ENCODE assay signal across 8 mouse cellular contexts in genomic region chr5:134965473-134965851, GRCm38 (mm10). TPM values are rescaled to one million over a fixed set of nuclear protein-coding genes. Genes with fewer than 3 reads are reported as not detected.
DNase-seq lines count a peak whose midpoint lies in the region; ATAC-seq and TF ChIP-seq lines count a peak whose summit lies in the region.

No protein-coding gene starts in this region.

- peak; percentile 92 for TF ChIP-seq CTCF in liver, embryonic 14.5 days (IDR thresholded peaks at IDR 0.05; ENCODE audit: low read depth)

- H3K9ac ChIP-seq in liver, embryonic 14.5 days (replicated peaks): peak overlapping the region; percentile 48
- no peak overlapping the region for H3K9ac ChIP-seq in neural tube, embryonic 11.5 days (ENCODE audit: low read length)

- no peaks in the 10 kb centered on the region for H3K36me3 ChIP-seq in liver, embryonic 14.5 days (replicated peaks; ENCODE audit: control insufficient read depth, insufficient read depth, low read depth)
- no peaks in the 10 kb centered on the region for H3K36me3 ChIP-seq in neural tube, embryonic 11.5 days (ENCODE audit: control insufficient read depth, insufficient read depth, low read length)

- peak overlapping the region; percentile 29 to 51; a peak in 3 of 4 replicates for H3K4me3 ChIP-seq in liver, embryonic 14.5 days (ENCODE audit: insufficient read depth in 1 of 2, low read depth in 2 of 2, low read length in 2 of 2)
- H3K4me3 ChIP-seq in neural tube, embryonic 11.5 days (ENCODE audit: low read depth, low read length): no peak overlapping the region

- no peaks in the 10 kb centered on the region for H3K27me3 ChIP-seq in liver, embryonic 14.5 days (ENCODE audit: control insufficient read depth, insufficient read depth, low read length)
- H3K27me3 ChIP-seq in neural tube, embryonic 11.5 days (ENCODE audit: control insufficient read depth, insufficient read depth, low read length): 0 out of 2 replicates have a peak, but pooled peaks cover 3% of the 10 kb centered on the region

- peak; percentile 66 for ATAC-seq in liver, embryonic 14.5 days (ENCODE audit: insufficient read depth)
- no peak for ATAC-seq in neural tube, embryonic 11.5 days (ENCODE audit: insufficient read depth, low FRiP score, low TSS enrichment)

- H3K4me2 ChIP-seq in liver, embryonic 14.5 days (ENCODE audit: low read depth): peak overlapping the region; percentile 81
- H3K4me2 ChIP-seq in neural tube, embryonic 11.5 days (ENCODE audit: low read depth): peak overlapping the region; percentile 25

- TF ChIP-seq EP300 in liver, embryonic 14.5 days (IDR thresholded peaks at IDR 0.05; ENCODE audit: low read depth): no peak

- H3K4me1 ChIP-seq in liver, embryonic 14.5 days (replicated peaks; ENCODE audit: control insufficient read depth in 2 of 2, insufficient read depth in 2 of 2, low read length in 1 of 2): peaks cover 0 to 3% of the 10 kb centered on the region in 2 experiments; a peak in 1 of 4 replicates
- H3K4me1 ChIP-seq in neural tube, embryonic 11.5 days (ENCODE audit: control insufficient read depth, insufficient read depth, low read length): peaks cover 8% of the 10 kb centered on the region

- DNase-seq in ES-CJ7 (ENCODE audit: low read depth, low spot score): peak; percentile 83
- peak; percentile 75 for DNase-seq in c-Kit-positive CD71-positive TER-119-negative erythroid progenitor cells, embryonic 14.5 days (ENCODE audit: low read depth)
- peak; percentile 29 for DNase-seq in fibroblast of lung, adult 2 months (ENCODE audit: low read depth)
- DNase-seq in heart, postnatal 10 days: peak; percentile 81 to 87
- DNase-seq in kidney, postnatal 36 days: peak; percentile 79 to 88
- DNase-seq in liver, embryonic 14.5 days (ENCODE audit: low read depth in 3 of 3, low spot score in 3 of 3): peak; percentile 64 to 67 (median 66)
- DNase-seq in neural tube, embryonic 11.5 days (ENCODE audit: low spot score): peak; percentile 75
- peak; percentile 82 for DNase-seq in testis, postnatal 10 days (ENCODE audit: low spot score)

- WGBS in liver, embryonic 14.5 days (ENCODE audit: insufficient replicate concordance): 7% methylated on average over 10 of the region's 10 CpGs
- WGBS in neural tube, embryonic 11.5 days: 5% methylated on average over 10 of the region's 10 CpGs

- no peaks in the 10 kb centered on the region for H3K9me3 ChIP-seq in liver, embryonic 14.5 days (ENCODE audit: control insufficient read depth, low read length)
- H3K9me3 ChIP-seq in neural tube, embryonic 11.5 days (ENCODE audit: control insufficient read depth, low read length): no peaks in the 10 kb centered on the region

- intact Hi-C loops in heart, postnatal 10 days (cut with DNase I): loop anchor here (1.0 to 5.0 kb wide), 2 partner anchors 32 to 218 kb away; partner anchors contain the start of gene Eln

- H3K27ac ChIP-seq in liver, embryonic 14.5 days: no peak overlapping the region
- H3K27ac ChIP-seq in neural tube, embryonic 11.5 days (ENCODE audit: low read depth, low read length): no peak overlapping the region

RNA-seq across cellular contexts. Expression of gene Cldn4, which starts 18.7 kb away (rescaled TPM):
- under 1 TPM in 1 of 2 experiments, not detected in 1; 0.14 TPM for total RNA-seq in heart, postnatal 10 days (2021)
- polyA plus RNA-seq in liver, embryonic 14.5 days (2012; rRNA removed): 0.35 and 0.39 TPM in 2 replicates
- 0.29 TPM in 2 replicates for polyA plus RNA-seq in liver, embryonic 14.5 days (2014; fragmentation: Nextera tagmentation; extraction: Ambion mirVana)
- 7.5 and 8.9 TPM in 2 replicates for polyA plus RNA-seq in neural tube, embryonic 11.5 days (2014; fragmentation: Nextera tagmentation; extraction: Ambion mirVana)

RNA-seq across cellular contexts. Expression of gene Cldn3, which starts 20.6 kb away (rescaled TPM):
- total RNA-seq in heart, postnatal 10 days (2021): under 1 TPM; 0.27 to 0.41 TPM
- polyA plus RNA-seq in liver, embryonic 14.5 days (2012; rRNA removed): 0.47 and 0.73 TPM in 2 replicates
- 0.43 and 0.47 TPM in 2 replicates for polyA plus RNA-seq in liver, embryonic 14.5 days (2014; fragmentation: Nextera tagmentation; extraction: Ambion mirVana)
- polyA plus RNA-seq in neural tube, embryonic 11.5 days (2014; fragmentation: Nextera tagmentation; extraction: Ambion mirVana): 2.2 and 3.1 TPM in 2 replicates

RNA-seq across cellular contexts. Expression of gene Mettl27, which starts 33.3 kb away (rescaled TPM):
- total RNA-seq in heart, postnatal 10 days (2021): 1 to 10 TPM; 7.0 to 7.4 TPM
- polyA plus RNA-seq in liver, embryonic 14.5 days (2012; rRNA removed): 7.1 and 7.9 TPM in 2 replicates
- 14.4 and 16.3 TPM in 2 replicates for polyA plus RNA-seq in liver, embryonic 14.5 days (2014; fragmentation: Nextera tagmentation; extraction: Ambion mirVana)
- 8.7 and 11.6 TPM in 2 replicates for polyA plus RNA-seq in neural tube, embryonic 11.5 days (2014; fragmentation: Nextera tagmentation; extraction: Ambion mirVana)

RNA-seq across cellular contexts. Expression of gene Abhd11, which starts 43.5 kb away (rescaled TPM):
- 10 to 100 TPM; 58.2 to 64.1 TPM for total RNA-seq in heart, postnatal 10 days (2021)
- polyA plus RNA-seq in liver, embryonic 14.5 days (2012; rRNA removed): 27.0 and 27.9 TPM in 2 replicates
- 23.1 and 25.1 TPM in 2 replicates for polyA plus RNA-seq in liver, embryonic 14.5 days (2014; fragmentation: Nextera tagmentation; extraction: Ambion mirVana)
- polyA plus RNA-seq in neural tube, embryonic 11.5 days (2014; fragmentation: Nextera tagmentation; extraction: Ambion mirVana): 45.9 and 46.3 TPM in 2 replicates

RNA-seq across cellular contexts. Expression of gene Cldn13, which starts 50.1 kb away (rescaled TPM):
- total RNA-seq in heart, postnatal 10 days (2021): not detected
- 148 and 152 TPM in 2 replicates for polyA plus RNA-seq in liver, embryonic 14.5 days (2012; rRNA removed)
- 288 and 296 TPM in 2 replicates for polyA plus RNA-seq in liver, embryonic 14.5 days (2014; fragmentation: Nextera tagmentation; extraction: Ambion mirVana)
- 2.4 and 4.0 TPM in 2 replicates for polyA plus RNA-seq in neural tube, embryonic 11.5 days (2014; fragmentation: Nextera tagmentation; extraction: Ambion mirVana)

Comparison
In these comparisons a context has a peak if more than half of its experiments do, and no peak if none do; other contexts are left out.
1. DNase-seq: peak in every context shown above with its lines; median percentile 84 in heart, postnatal 10 days; 84 in kidney, postnatal 36 days; 83 in ES-CJ7; 82 in testis, postnatal 10 days; 75 in c-Kit-positive CD71-positive TER-119-negative erythroid progenitor cells, embryonic 14.5 days; 75 in neural tube, embryonic 11.5 days; 66 in liver, embryonic 14.5 days; 29 in fibroblast of lung, adult 2 months.